Mouse (Mus musculus) heart, embryonic 15.5 days (tissue): ENCODE measurements around the gene Thbs2. TPM values are rescaled to one million over a fixed set of nuclear protein-coding genes. Genes with fewer than 3 reads are reported as not detected.
A peak's percentile ranks its signal among the peaks of the same experiment; 100 is the strongest.

ENCODE experiments used
- ATAC-seq: fragments of 200-750 bp; cut with Nextera tagmentation; replicated peaks from 2 replicates; pipeline ENCODE4 v1.8.0; 2017; ENCODE audit warnings: low read depth, moderate TSS enrichment; ENCODE audit not compliant: insufficient number of reproducible peaks, insufficient read depth, low FRiP score
- H3K27ac ChIP-seq: fragments of 300-500 bp; sonication (generic); 2 replicates; pipeline ENCODE4 v1.5.1; 2015; ENCODE audit warnings: mild to moderate bottlenecking, inconsistent platforms
- H3K27me3 ChIP-seq: fragments of 300-500 bp; sonication (generic); 2 replicates; pipeline ENCODE4 v1.6.1; 2015; ENCODE audit warnings: inconsistent platforms
- H3K36me3 ChIP-seq: fragments of 300-500 bp; sonication (generic); 2 replicates; pipeline ENCODE4 v1.6.1; 2015; ENCODE audit warnings: mild to moderate bottlenecking, inconsistent platforms
- H3K4me1 ChIP-seq: fragments of 300-500 bp; sonication (generic); replicated peaks from 2 replicates; pipeline ENCODE4 v1.6.1; 2015; ENCODE audit warnings: inconsistent platforms
- H3K4me2 ChIP-seq: fragments of 300-500 bp; sonication (generic); 2 replicates; pipeline ENCODE4 v1.6.1; 2015; ENCODE audit warnings: inconsistent platforms, mild to moderate bottlenecking, moderate library complexity
- H3K4me3 ChIP-seq: fragments of 300-500 bp; sonication (generic); 2 replicates; pipeline ENCODE4 v1.5.1; 2015; ENCODE audit warnings: mild to moderate bottlenecking, inconsistent platforms
- H3K9ac ChIP-seq: fragments of 300-500 bp; sonication (generic); 2 replicates; pipeline ENCODE4 v1.6.1; 2015; ENCODE audit warnings: mild to moderate bottlenecking, inconsistent platforms
- H3K9me3 ChIP-seq: fragments of 300-500 bp; sonication (generic); replicated peaks from 2 replicates; pipeline ENCODE4 v1.6.1; 2016; ENCODE audit warnings: inconsistent platforms
- WGBS: fragments of 180-500 bp; shearing (Covaris S2); methylation state at CpG from one replicate; pipeline ENCODE4 v1.1.7; 2015; ENCODE audit warnings: mixed read lengths; 5-methylcytosine and 5-hydroxymethylcytosine counted together
- polyA plus RNA-seq: library from polyadenylated mRNA; unstranded; fragments of >200 nt; fragmentation: Nextera tagmentation; extraction: Ambion mirVana; gene quantifications from 2 replicates; pipeline ENCODE4 v1.2.1, GENCODE M21; 2015

Thbs2 gene
- polyA plus RNA-seq, 1 experiment from 2014 or later: 32.7 TPM

- 49% methylated on average over 6 of the region's 6 CpGs for WGBS
- Histone ChIP-seq H3K4me3 (no peak overlapping the region), H3K27ac (0 out of 2 replicates have a peak overlapping the region, but pooled peaks have one; percentile 11), H3K4me1 (peaks cover 6% of the 10 kb centered on the region; the same call in 1 of the 2 replicates), H3K4me2 (no peak overlapping the region), H3K36me3 (no peaks in the 10 kb centered on the region), H3K27me3 (no peaks in the 10 kb centered on the region), H3K9me3 (no peaks in the 10 kb centered on the region), H3K9ac (no peak overlapping the region)
- no peak for ATAC-seq
Measured at GRCm38 (mm10) chr17:14697096-14697495, 3.1 kb upstream of the Thbs2 start.

DNA sequence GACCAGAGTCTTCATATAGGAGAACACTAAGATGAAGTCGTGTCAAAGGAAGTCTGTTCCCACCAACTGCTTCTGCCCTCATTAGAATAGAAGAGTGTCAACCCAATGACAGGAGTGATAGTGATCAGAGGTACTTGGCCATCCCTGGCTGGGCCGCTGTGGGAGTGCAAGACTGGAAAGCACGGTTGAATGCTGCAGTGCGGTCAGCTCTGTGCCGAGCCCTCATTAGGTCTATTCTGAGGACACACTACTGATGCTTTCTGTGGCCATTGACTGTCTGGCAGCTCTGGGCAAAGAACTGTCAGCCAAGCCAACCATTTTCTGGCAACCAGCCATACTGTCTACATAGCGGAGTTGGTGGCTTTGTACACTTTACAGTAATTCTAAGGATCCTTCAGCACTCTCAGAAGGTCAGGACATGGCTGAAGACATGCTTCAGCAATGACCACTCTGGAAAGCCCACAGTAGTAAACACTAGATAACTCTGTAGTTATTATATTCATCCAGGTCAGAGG is 2.3 kb upstream of the Thbs2 start:
- WGBS: 72% methylated on average over 6 of the region's 6 CpGs
- no peaks in the 10 kb centered on the region for H3K36me3 ChIP-seq
- H3K27me3 ChIP-seq: no peaks in the 10 kb centered on the region
- H3K4me1 ChIP-seq: peaks cover 6% of the 10 kb centered on the region; the same call in 1 of the 2 replicates
- H3K9ac ChIP-seq: no peak overlapping the region
- H3K9me3 ChIP-seq: no peaks in the 10 kb centered on the region
- no peak overlapping the region for H3K4me3 ChIP-seq
- H3K4me2 ChIP-seq: no peak overlapping the region
- ATAC-seq: no peak
- H3K27ac ChIP-seq: no peak overlapping the region

DNA sequence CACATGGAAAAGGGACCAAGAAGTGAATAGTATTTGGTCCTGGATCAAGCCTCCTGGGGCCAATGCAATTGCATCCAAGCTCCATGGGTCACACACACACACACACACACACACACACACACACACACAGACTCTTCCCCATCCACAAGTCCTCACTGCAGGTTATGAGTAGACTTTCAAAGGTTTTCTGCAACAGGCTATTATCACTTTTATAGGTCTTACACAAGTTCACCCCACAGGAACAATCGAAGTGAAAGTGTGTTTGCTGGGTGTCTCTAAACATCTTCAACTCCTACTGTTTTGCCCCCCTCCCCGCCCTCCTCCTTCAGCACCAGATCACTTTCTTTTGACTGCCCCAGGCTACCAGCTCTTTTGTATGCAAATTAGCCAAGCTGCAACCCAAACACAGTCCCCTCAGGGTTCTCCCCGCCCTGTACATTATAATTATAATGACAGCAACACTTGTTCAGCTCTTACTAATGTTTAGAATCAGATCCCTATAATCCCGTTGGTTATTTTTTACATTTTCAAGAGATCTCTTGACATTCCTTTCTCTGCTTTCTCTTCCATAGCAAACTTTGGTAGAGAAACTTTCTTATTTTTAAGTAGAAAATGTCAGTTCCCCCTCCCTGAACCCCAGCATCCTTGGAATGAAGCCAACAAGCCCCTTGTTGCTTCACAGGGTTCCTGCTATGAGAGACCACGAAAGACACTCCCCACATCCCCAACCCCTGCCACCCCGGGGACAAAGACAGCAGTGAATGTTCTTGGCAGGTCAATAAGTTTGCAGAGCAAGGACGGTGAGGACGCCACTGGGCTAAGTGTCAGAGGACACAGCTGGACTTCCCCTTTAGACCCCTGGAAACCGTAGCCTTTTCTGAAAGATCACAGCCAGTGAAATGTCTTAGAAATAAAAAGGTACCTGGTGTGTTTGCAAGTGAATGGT is 714 bp downstream of the Thbs2 start:
- no peaks in the 10 kb centered on the region for H3K27me3 ChIP-seq
- no peak for ATAC-seq
- H3K9ac ChIP-seq: peak overlapping the region; percentile 57
- H3K9me3 ChIP-seq: no peaks in the 10 kb centered on the region
- 17% methylated on average over 9 of the region's 9 CpGs for WGBS
- peaks cover 8% of the 10 kb centered on the region; the same call in 1 of the 2 replicates for H3K4me1 ChIP-seq
- H3K27ac ChIP-seq: peak overlapping the region; percentile 56
- H3K4me3 ChIP-seq: peak overlapping the region; percentile 48
- 0 out of 2 replicates have a peak, but pooled peaks cover 4% of the 10 kb centered on the region for H3K36me3 ChIP-seq
- H3K4me2 ChIP-seq: peak overlapping the region; percentile 60

GRCm38 (mm10) chr17:14691901-14692300 is 2.1 kb downstream of the Thbs2 start:
- Histone ChIP-seq H3K9ac (no peak overlapping the region), H3K9me3 (no peaks in the 10 kb centered on the region), H3K4me3 (peak overlapping the region; percentile 48), H3K4me2 (peak overlapping the region; percentile 60), H3K4me1 (peaks cover 8% of the 10 kb centered on the region; the same call in 1 of the 2 replicates), H3K36me3 (0 out of 2 replicates have a peak, but pooled peaks cover 4% of the 10 kb centered on the region), H3K27me3 (no peaks in the 10 kb centered on the region), H3K27ac (peak overlapping the region; percentile 48)
- ATAC-seq: no peak
- 56% methylated on average over 6 of the region's 6 CpGs for WGBS

- WGBS: 43% methylated on average over 4 of the region's 4 CpGs
- no peak for ATAC-seq
- no peak overlapping the region for H3K9ac ChIP-seq
Measured at GRCm38 (mm10) chr17:14691197-14691596, 2.8 kb downstream of the Thbs2 start.

GRCm38 (mm10) chr17:14682836-14683235 is 11.2 kb downstream of the Thbs2 start:
- no peak for ATAC-seq
- no peaks in the 10 kb centered on the region for H3K4me1 ChIP-seq
- no peaks in the 10 kb centered on the region for H3K9me3 ChIP-seq
- no peak overlapping the region for H3K4me2 ChIP-seq
- H3K9ac ChIP-seq: no peak overlapping the region
- no peaks in the 10 kb centered on the region; the same call in 1 of the 2 replicates for H3K36me3 ChIP-seq
- no peak overlapping the region for H3K27ac ChIP-seq
- no peaks in the 10 kb centered on the region for H3K27me3 ChIP-seq
- WGBS: 83% methylated on average over 7 of the region's 7 CpGs
- no peak overlapping the region for H3K4me3 ChIP-seq

More at GRCm38 (mm10) chr17:14691197-14691596, 2.8 kb downstream of the Thbs2 start:
- H3K4me2 ChIP-seq: peak overlapping the region; percentile 60
- peak overlapping the region; percentile 48; the same call in 1 of the 2 replicates for H3K27ac ChIP-seq
- H3K4me1 ChIP-seq: peaks cover 8% of the 10 kb centered on the region; the same call in 1 of the 2 replicates
- H3K36me3 ChIP-seq: 0 out of 2 replicates have a peak, but pooled peaks cover 4% of the 10 kb centered on the region
- peak overlapping the region; percentile 48 for H3K4me3 ChIP-seq
- no peaks in the 10 kb centered on the region for H3K27me3 ChIP-seq
- H3K9me3 ChIP-seq: no peaks in the 10 kb centered on the region

DNA sequence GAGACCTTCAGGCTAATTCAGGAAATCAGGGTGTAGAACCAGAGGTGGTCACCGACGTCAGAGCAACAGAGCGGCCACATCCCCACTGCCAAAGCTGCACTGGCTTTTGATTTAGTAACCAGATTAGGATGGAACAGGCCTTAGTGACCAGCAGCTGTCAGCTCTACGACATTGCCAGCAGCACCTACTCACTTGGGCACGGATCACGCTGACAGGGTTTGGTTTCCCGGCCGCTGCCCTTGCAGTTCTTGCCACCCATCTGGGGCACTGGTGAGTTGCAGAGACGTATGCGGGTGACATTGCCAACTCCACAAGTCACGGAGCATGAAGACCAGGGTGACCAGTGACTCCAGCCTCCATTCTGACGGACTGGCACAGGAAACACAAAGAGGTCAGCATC is 13.0 kb downstream of the Thbs2 start:
- Histone ChIP-seq H3K4me1 (no peaks in the 10 kb centered on the region), H3K36me3 (no peaks in the 10 kb centered on the region; the same call in 1 of the 2 replicates), H3K9me3 (no peaks in the 10 kb centered on the region), H3K27me3 (no peaks in the 10 kb centered on the region), H3K4me2 (no peak overlapping the region), H3K27ac (no peak overlapping the region), H3K9ac (no peak overlapping the region), H3K4me3 (no peak overlapping the region)
- ATAC-seq: no peak
- WGBS: 88% methylated on average over 12 of the region's 12 CpGs

DNA sequence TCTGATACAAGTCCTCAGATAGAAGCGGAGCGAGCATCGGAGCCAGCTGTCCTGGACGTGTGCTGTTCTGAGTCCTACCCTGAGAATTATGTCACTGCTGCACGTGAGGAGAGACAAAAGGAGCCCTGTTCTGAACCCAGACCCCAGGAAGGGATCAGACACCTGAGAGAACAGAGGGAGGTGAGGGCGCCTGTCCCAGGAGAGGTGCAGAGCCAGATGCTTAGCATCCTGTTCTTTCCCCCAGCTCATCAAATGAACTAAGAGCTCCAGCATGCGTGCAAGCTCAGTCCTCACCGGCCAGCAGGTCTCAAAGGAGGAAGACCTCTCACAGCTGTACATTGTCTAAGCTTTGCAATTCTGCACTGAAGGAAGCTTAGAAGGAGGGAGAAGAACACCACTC is 16.8 kb downstream of the Thbs2 start:
- Histone ChIP-seq H3K4me1 (0 out of 2 replicates have a peak, but pooled peaks cover 3% of the 10 kb centered on the region), H3K4me3 (no peak overlapping the region), H3K36me3 (peaks cover 2% of the 10 kb centered on the region; the same call in 1 of the 2 replicates), H3K4me2 (no peak overlapping the region), H3K9me3 (no peaks in the 10 kb centered on the region), H3K9ac (no peak overlapping the region), H3K27ac (no peak overlapping the region), H3K27me3 (no peaks in the 10 kb centered on the region)
- WGBS: 64% methylated on average over 8 of the region's 8 CpGs
- no peak for ATAC-seq

DNA sequence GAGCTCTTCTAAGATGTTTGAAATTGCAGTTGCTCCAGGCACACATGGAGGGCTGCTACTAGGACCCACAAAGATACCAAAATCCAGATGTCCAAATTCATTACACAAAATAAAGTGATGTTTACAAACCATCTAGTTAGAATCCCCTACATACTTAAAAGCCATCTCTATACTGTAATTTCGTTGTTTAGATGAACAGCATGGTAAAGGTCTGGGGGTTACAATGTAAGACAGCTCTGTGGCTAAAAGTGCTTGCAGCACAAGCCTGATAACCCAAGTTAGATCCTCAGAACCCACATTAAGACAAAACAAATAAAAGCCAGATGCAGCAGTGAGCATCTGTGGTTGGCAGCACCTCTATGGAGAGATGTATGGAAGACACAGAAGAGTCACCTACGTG is 18.5 kb downstream of the Thbs2 start:
- Histone ChIP-seq H3K36me3 (peaks cover 2% of the 10 kb centered on the region; the same call in 1 of the 2 replicates), H3K27ac (no peak overlapping the region), H3K4me1 (0 out of 2 replicates have a peak, but pooled peaks cover 6% of the 10 kb centered on the region), H3K27me3 (no peaks in the 10 kb centered on the region), H3K9me3 (no peaks in the 10 kb centered on the region), H3K9ac (no peak overlapping the region), H3K4me3 (no peak overlapping the region), H3K4me2 (no peak overlapping the region)
- no peak for ATAC-seq
- WGBS: 83% methylated on average over 2 of the region's 2 CpGs

DNA sequence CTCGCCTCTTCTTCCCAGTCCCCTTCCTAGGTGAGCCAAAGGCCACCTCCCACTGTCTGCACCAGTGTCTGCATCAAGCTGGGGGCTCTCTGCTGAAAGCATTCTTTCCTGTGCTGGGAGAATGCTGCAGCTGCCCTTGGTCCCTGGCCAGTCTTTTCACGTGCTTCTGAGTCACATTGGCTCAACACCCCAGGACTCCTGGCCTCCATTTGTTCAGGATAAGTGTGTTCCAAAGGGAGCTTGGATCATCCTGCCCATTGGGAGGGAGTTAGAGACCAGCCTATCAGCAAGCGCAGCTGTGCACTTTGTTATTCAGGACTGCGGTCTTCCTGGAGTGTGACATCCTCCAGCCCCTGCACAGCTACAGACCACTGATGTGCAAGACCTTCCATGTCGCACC is 21.6 kb downstream of the Thbs2 start:
- H3K4me2 ChIP-seq: no peak overlapping the region
- ATAC-seq: peak; percentile 68
- 0 out of 2 replicates have a peak, but pooled peaks cover 6% of the 10 kb centered on the region for H3K4me1 ChIP-seq
- no peak overlapping the region for H3K9ac ChIP-seq
- no peak overlapping the region for H3K4me3 ChIP-seq
- H3K27ac ChIP-seq: no peak overlapping the region; the same call in 1 of the 2 replicates
- WGBS: 35% methylated on average over 5 of the region's 5 CpGs
- H3K36me3 ChIP-seq: 0 out of 2 replicates have a peak, but pooled peaks cover 9% of the 10 kb centered on the region
- H3K27me3 ChIP-seq: no peaks in the 10 kb centered on the region
- H3K9me3 ChIP-seq: no peaks in the 10 kb centered on the region

- H3K4me1 ChIP-seq: 0 out of 2 replicates have a peak, but pooled peaks cover 3% of the 10 kb centered on the region
- H3K9me3 ChIP-seq: no peaks in the 10 kb centered on the region
- no peak overlapping the region for H3K4me2 ChIP-seq
- 71% methylated on average over 4 of the region's 4 CpGs for WGBS
- 0 out of 2 replicates have a peak, but pooled peaks cover 7% of the 10 kb centered on the region for H3K36me3 ChIP-seq
- no peak overlapping the region for H3K9ac ChIP-seq
- H3K27ac ChIP-seq: no peak overlapping the region
- H3K27me3 ChIP-seq: no peaks in the 10 kb centered on the region
- no peak overlapping the region for H3K4me3 ChIP-seq
- ATAC-seq: no peak
Measured at GRCm38 (mm10) chr17:14667225-14667624, 26.8 kb downstream of the Thbs2 start.
